Mouse (Mus musculus): ENCODE measurements around the gene Fam198a.

Gene Fam198a

GRCm38 (mm10) chr9:121974141-121974986 lies 23.6 kb downstream of the Fam198a start:
- ATAC-seq (ENCODE audit: insufficient number of reproducible peaks, low FRiP score, low TSS enrichment): peak; percentile 77; the same call in 1 of the 2 replicates

GRCm38 (mm10) chr9:121975321-121975720 lies 24.5 kb downstream of the Fam198a start:
- ATAC-seq (ENCODE audit: insufficient number of reproducible peaks, low FRiP score, low TSS enrichment): no peak

DNA sequence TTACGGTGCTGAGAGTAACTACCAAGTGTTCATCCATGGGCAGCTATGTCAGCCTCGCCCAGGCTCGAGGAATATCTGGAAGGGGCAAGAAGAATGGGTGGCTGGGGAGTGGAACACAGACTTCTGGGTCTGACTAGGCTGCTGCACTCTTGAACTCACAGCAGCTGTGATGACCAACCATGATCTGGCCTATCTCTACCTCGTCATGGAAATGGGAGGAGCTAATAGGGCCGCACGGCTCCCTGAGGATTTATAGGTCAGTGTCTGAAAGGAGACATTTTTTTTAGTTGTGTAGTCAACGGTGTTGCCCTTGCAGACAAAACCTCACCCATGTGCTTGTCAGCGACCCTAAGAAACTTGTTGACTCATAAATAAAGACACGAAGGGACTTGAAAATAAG lies 30.3 kb downstream of the Fam198a start:
- no peak for ATAC-seq (ENCODE audit: insufficient number of reproducible peaks, low FRiP score, low TSS enrichment)

DNA sequence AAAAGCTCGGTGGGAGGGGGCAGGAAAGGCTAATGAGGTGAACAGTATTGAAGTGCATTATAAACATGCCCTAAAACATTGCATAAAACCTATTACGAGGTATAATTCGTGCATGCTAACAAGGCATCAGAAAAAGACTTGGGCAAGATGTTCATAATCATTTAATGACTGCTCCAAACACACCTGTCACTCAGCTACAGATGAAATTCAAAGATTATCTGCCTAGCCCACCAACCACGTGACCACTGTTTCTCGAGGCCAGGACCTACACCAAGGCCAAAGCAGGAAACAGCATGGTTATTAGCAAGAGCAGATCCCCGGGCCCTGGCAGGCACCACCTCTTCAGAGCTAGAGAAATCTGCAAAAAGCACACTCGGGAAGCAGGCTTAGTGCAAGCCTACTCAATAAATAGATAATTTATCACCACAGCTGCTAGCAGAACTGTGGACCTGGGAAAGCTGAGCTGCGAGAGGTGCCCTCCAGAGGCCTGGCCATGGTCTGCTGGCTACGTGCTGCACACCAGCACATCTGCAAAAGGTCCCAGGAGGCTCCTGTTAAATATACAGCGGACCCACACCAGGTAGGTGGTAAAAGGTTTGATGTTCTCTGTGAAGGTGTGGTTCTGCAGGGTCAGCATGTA lies 30.8 kb downstream of the Fam198a start:
- ATAC-seq (ENCODE audit: insufficient number of reproducible peaks, low FRiP score, low TSS enrichment): no peak

DNA sequence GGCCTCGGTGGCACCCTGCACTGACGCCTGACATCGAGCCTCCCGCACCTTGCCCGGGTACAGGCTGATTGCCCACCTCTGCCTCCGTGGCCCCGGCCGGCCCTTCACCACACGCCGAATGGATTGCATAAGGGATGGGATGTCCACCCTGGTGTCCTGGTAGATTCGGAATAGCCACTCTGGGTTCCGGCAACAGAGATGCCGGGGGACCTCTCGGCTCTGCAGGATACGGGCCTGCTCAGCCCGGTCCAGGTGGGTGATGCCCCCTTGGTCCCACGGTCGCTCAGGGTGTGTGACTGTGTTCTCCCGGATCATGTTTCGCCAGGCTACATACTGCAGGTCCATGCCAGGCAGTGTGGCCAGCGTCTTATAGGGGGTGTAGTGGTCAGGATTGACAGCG lies 31.4 kb downstream of the Fam198a start:
- no peak for ATAC-seq (ENCODE audit: insufficient number of reproducible peaks, low FRiP score, low TSS enrichment)

DNA sequence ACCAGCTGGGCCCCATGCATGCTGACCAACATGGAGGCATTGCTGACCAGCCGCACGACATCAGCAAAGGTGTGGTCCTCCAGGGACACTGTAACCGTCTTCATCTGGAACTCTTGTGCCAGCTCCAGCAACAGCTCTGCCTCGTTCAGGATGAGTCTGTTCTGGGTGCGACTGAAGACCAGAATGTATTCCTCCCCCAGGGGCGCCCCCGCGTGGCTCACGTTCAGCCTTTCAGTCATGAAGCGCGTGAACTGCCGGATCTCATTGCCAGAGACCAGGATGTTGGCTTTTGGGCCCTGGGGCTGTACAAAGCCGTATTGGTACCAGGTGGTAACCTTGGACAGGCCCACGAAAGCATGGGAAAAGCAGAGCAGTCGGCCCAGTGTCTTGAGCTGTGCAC lies 31.9 kb downstream of the Fam198a start:
- ATAC-seq (ENCODE audit: insufficient number of reproducible peaks, low FRiP score, low TSS enrichment): no peak

DNA sequence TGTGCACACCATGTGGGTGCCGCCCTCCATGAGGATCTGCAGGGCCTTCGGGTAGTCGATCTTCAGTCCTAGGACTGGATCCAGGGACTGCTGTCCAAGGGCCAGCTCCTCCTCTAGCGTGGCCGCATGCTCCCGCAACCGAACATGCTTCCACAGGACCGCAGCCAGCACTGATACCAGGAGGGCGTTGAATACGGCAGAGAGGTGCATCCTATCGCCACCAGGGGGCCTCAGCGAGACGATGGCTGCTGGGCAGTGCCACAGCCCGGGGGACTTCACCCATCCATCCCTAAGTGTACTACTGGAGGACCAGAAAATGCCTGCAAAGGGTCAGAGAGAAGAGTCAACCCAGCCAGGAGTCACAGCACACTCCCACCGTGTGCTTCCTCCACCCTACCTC lies 32.7 kb downstream of the Fam198a start:
- ATAC-seq (ENCODE audit: insufficient number of reproducible peaks, low FRiP score, low TSS enrichment): peak; percentile 57

DNA sequence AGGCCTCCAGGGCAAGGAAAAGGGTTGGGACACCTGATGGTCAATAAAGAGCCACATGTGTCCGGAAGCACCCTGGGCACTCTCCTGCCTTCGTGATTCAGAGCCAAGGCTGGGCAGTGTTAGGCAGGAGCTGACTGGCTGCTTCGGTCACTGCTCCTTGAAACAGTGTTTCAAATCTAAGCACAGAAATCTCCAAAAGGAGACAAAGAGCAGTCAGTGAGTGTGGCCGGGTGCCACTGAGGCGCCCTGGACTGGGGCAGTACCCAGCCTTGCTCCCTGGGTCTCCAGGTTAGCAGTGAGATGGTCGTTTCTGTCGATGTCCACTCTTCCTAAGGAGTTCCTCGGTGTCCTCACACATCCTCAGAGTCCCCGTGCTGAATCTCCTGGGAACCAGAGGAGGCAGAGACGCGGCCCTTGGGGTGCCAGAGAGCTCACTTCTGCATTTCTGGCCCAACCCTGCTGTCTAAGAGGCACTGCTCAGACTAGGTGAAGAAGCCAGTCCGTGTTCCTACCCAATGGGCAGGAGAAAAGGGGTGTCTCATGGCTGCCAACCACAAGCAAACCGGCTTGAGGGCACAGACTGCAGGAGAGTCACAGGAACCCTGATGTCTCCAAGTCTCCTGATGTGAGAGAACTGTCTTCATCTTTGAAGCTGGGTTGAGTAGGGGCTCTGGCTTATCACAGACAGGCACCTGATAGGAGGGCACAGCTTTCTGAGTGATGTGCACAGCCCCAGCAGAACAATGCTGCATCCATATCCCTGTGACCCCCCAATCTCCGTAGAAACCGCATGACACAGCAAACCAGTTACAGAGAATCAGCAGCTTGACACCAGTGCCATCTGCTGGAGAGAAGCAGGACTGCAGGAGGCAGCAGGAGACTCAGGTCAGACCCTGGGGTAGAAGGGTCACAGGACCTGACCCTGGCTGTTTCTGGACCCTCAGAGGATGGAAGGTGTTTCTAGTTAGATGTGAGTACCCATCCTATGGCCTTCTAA lies 34.0 kb downstream of the Fam198a start:
- 0 out of 2 replicates have a peak, but pooled peaks have one; percentile 12 for ATAC-seq (ENCODE audit: insufficient number of reproducible peaks, low FRiP score, low TSS enrichment)

GRCm38 (mm10) chr9:121988910-121989309 lies 38.1 kb downstream of the Fam198a start:
- no peak for ATAC-seq (ENCODE audit: insufficient number of reproducible peaks, low FRiP score, low TSS enrichment)

DNA sequence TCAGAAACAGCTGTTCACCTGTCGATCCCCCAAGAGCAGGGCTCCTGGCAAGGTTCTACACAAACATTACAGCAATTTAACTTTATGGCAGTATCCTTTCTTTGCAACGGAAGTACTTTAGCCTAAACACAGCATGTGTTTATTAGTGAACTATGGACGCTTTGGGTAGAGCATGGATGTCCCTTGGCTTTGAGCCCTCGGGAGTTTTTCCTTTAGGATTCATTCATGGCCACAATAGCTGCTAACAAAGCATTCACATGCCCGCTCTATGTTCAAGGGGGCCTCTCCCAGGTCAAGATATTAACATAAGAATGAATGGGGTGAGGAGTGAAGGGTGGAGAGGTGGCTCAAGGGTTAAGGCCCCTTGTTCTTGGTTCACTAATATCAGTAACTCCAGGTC lies 38.7 kb downstream of the Fam198a start:
- no peak for ATAC-seq (ENCODE audit: insufficient number of reproducible peaks, low FRiP score, low TSS enrichment)

DNA sequence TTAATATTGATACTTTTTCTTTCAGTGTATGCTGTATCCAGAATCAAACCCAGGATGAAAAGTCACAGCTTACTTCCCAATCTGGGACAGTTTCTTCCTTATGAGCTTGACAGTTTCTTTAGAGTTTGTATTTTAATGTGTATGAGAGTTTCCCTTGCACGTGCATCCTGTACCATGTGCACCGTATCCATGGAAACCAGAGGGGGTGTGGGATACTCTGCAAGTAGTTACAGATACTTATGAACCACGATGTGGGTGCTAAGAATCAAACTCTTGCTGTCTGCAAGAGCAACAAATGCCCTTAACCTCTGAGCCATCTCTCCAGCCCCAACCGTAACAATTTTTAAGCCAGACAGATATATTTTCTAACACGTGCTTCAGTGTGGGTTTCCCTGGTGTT lies 40.3 kb downstream of the Fam198a start:
- no peak for ATAC-seq (ENCODE audit: insufficient number of reproducible peaks, low FRiP score, low TSS enrichment)

- ATAC-seq (ENCODE audit: insufficient number of reproducible peaks, low FRiP score, low TSS enrichment): no peak
These were observed 42.3 kb downstream of the Fam198a start for GRCm38 (mm10) chr9:121993047-121993446.

- ATAC-seq (ENCODE audit: insufficient number of reproducible peaks, low FRiP score, low TSS enrichment): no peak
These were observed 44.3 kb downstream of the Fam198a start for GRCm38 (mm10) chr9:121995077-121995476.

- peak; percentile 83 for ATAC-seq (ENCODE audit: insufficient number of reproducible peaks, low FRiP score, low TSS enrichment)
These were observed 44.8 kb downstream of the Fam198a start for GRCm38 (mm10) chr9:121995508-121996131.

GRCm38 (mm10) chr9:121997010-121997409 lies 46.2 kb downstream of the Fam198a start, which contains the start of gene Pomgnt2:
Pomgnt2 (minus strand) TSS chr9:121997110.
- ATAC-seq (ENCODE audit: insufficient number of reproducible peaks, low FRiP score, low TSS enrichment): no peak

DNA sequence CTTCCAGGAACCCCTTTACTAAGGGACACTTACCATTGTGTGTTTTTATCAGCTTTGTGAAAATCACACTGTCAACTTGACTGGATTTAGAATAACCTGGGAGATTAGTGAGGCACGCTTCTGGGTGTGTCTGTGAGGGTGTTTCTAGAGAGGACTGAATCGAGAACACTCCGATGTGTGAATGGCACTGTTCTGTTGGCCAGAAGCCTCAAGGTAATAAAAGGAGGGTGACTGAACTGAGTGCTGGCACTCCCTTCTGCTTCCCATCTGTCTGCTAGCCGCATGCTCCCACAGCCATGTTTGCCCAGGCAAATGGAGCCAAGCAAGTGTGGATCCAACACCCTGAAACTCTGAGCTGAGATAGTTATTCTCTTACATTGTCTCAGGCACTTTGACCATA lies 47.2 kb downstream of the Fam198a start:
- no peak for ATAC-seq (ENCODE audit: insufficient number of reproducible peaks, low FRiP score, low TSS enrichment)

DNA sequence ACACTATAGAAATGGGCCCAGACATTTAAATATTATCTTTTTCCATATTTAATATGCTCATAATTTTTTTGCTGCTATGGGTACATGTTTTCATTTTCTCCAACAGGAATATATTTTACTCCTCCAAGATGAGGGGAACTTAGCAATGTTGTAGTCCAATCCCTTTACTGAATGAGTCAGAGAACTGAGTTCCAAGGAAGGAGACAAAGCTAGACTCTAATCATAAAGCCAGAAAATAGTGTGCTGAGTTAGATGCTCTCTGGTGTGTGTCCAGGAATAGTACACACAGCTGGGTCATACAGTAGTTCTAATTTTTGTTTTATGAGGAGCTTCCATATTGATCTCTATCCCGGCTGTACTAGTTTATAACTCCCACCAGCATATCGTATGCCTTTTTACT lies 55.4 kb downstream of the Fam198a start:
- no peak for ATAC-seq (ENCODE audit: insufficient number of reproducible peaks, low FRiP score, low TSS enrichment)

DNA sequence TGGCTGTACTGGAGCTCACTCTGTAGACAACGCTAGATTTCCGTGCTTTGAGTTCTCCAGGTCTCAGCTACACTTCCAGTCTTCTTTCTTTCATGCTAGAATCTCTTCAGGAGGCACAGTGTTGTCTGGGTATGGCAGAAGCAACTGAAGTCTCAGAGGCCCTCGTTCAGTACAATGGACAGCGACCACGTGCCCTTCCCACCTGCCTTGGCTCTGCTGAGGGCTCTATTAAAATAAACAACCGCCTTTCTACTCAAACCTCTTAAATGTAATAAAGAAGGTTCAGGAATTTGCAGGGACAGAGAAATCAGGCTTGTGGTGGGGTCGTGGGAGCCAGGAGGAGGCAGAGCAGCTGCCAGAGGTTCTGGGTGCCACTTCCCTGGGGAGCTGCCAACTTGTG lies 55.8 kb downstream of the Fam198a start:
- ATAC-seq (ENCODE audit: insufficient number of reproducible peaks, low FRiP score, low TSS enrichment): no peak

DNA sequence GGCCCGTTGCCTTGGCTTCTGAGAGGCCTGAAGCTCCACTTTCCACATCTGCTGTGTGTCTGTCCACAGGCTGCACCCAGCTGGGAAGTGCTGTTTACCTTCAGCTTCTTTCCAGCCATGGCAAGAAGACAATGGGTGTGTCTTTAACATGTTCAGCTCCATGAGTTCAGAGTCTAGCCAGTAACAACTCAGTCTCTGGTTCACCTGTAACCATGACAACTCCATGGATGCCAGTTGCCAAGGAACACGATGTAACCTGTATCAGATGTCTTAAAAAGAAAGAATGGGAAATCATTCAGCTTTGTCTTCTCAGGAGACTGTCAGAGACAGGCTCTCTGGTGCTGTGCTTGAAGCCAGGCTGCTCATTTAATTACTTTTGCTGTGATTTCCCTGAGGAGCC lies 58.1 kb downstream of the Fam198a start:
- no peak for ATAC-seq (ENCODE audit: insufficient number of reproducible peaks, low FRiP score, low TSS enrichment)

- ATAC-seq (ENCODE audit: insufficient number of reproducible peaks, low FRiP score, low TSS enrichment): no peak
These were observed 60.0 kb downstream of the Fam198a start for GRCm38 (mm10) chr9:122010751-122011150.

All from cerebellum, adult (tissue).